Mouse (Mus musculus): ENCODE data around the gene Ssr2. TPM values are rescaled to one million over a fixed set of nuclear protein-coding genes. Genes with fewer than 3 reads are reported as not detected.
A peak's percentile ranks its signal among the peaks of the same experiment; 100 is the strongest.

Ssr2 gene
- total RNA-seq, 2 experiments from 2014 or later, result 86.8 to 91.6 TPM

GRCm38 (mm10) chr3:88535005-88535404 lies 40.7 kb upstream of the Ssr2 start:
- no peak for DNase-seq (ENCODE audit: low spot score in 2 of 2)
- H3K27ac ChIP-seq, result no peak overlapping the region
- no peak for TF ChIP-seq CTCF (conservative IDR thresholded peaks at IDR 0.05)
- no peak overlapping the region for H3K4me3 ChIP-seq

- TF ChIP-seq CTCF (conservative IDR thresholded peaks at IDR 0.05), result no peak
- no peak for DNase-seq (ENCODE audit: low spot score in 2 of 2)
- H3K27ac ChIP-seq, result no peak overlapping the region
- no peak overlapping the region for H3K4me3 ChIP-seq
Measured at GRCm38 (mm10) chr3:88535527-88535926, 40.1 kb upstream of the Ssr2 start.

GRCm38 (mm10) chr3:88536103-88536930 lies 39.4 kb upstream of the Ssr2 start:
- 0 out of 2 replicates have a peak, but pooled peaks have one; percentile 8 for TF ChIP-seq CTCF (conservative IDR thresholded peaks at IDR 0.05)
- Histone ChIP-seq H3K4me3 (peak overlapping the region; percentile 69), H3K27ac (peak overlapping the region; percentile 70)
- DNase-seq (ENCODE audit: low spot score in 2 of 2), result peak; percentile 53 to 69

GRCm38 (mm10) chr3:88537146-88537545 lies 38.5 kb upstream of the Ssr2 start:
- no peak for DNase-seq (ENCODE audit: low spot score in 2 of 2)
- H3K4me3 ChIP-seq, result peak overlapping the region; percentile 69
- no peak for TF ChIP-seq CTCF (conservative IDR thresholded peaks at IDR 0.05)
- peak overlapping the region; percentile 70; the same call in 1 of the 2 replicates for H3K27ac ChIP-seq

- no peak for TF ChIP-seq CTCF (conservative IDR thresholded peaks at IDR 0.05)
- H3K27ac ChIP-seq, result no peak overlapping the region
Measured at GRCm38 (mm10) chr3:88538271-88539145, 37.2 kb upstream of the Ssr2 start.

GRCm38 (mm10) chr3:88539397-88539796 lies 36.3 kb upstream of the Ssr2 start:
- H3K4me3 ChIP-seq, result no peak overlapping the region
- no peak for DNase-seq (ENCODE audit: low spot score in 2 of 2)
- TF ChIP-seq CTCF (conservative IDR thresholded peaks at IDR 0.05), result no peak
- no peak overlapping the region for H3K27ac ChIP-seq

More at GRCm38 (mm10) chr3:88538271-88539145, 37.2 kb upstream of the Ssr2 start:
- DNase-seq (ENCODE audit: low spot score in 2 of 2), result no peak
- no peak overlapping the region for H3K4me3 ChIP-seq

GRCm38 (mm10) chr3:88540085-88540484 lies 35.6 kb upstream of the Ssr2 start:
- no peak for TF ChIP-seq CTCF (conservative IDR thresholded peaks at IDR 0.05)
- no peak for DNase-seq (ENCODE audit: low spot score in 2 of 2)
- no peak overlapping the region for H3K27ac ChIP-seq
- no peak overlapping the region for H3K4me3 ChIP-seq

GRCm38 (mm10) chr3:88541622-88542401 lies 33.9 kb upstream of the Ssr2 start:
- Histone ChIP-seq H3K4me3 (no peak overlapping the region), H3K27ac (no peak overlapping the region)
- TF ChIP-seq CTCF (conservative IDR thresholded peaks at IDR 0.05), result 0 out of 2 replicates have a peak, but pooled peaks have one; percentile 13
- no peak for DNase-seq (ENCODE audit: low spot score in 2 of 2)

GRCm38 (mm10) chr3:88542486-88542885 lies 33.2 kb upstream of the Ssr2 start:
- DNase-seq (ENCODE audit: low spot score in 2 of 2), result no peak
- Histone ChIP-seq H3K4me3 (no peak overlapping the region), H3K27ac (no peak overlapping the region)
- TF ChIP-seq CTCF (conservative IDR thresholded peaks at IDR 0.05), result no peak

- TF ChIP-seq CTCF (conservative IDR thresholded peaks at IDR 0.05), result no peak
- no peak overlapping the region for H3K4me3 ChIP-seq
- no peak for DNase-seq (ENCODE audit: low spot score in 2 of 2)
- no peak overlapping the region for H3K27ac ChIP-seq
Measured at GRCm38 (mm10) chr3:88543174-88543573, 32.5 kb upstream of the Ssr2 start.

GRCm38 (mm10) chr3:88543651-88544410 lies 31.8 kb upstream of the Ssr2 start:
- Histone ChIP-seq H3K27ac (no peak overlapping the region), H3K4me3 (no peak overlapping the region)
- TF ChIP-seq CTCF (conservative IDR thresholded peaks at IDR 0.05), result no peak
- DNase-seq (ENCODE audit: low spot score in 2 of 2), result no peak

- TF ChIP-seq CTCF (conservative IDR thresholded peaks at IDR 0.05), result peak; percentile 62
- no peak overlapping the region for H3K27ac ChIP-seq
- no peak for DNase-seq (ENCODE audit: low spot score in 2 of 2)
Measured at GRCm38 (mm10) chr3:88544514-88544913, 31.2 kb upstream of the Ssr2 start.

More at GRCm38 (mm10) chr3:88544514-88544913, 31.2 kb upstream of the Ssr2 start:
- H3K4me3 ChIP-seq, result no peak overlapping the region

All from layer of hippocampus, adult 2 months (tissue).